Mouse (Mus musculus) embryonic fibroblast, embryonic 13.5 days (primary cell): Measurements from ENCODE around the gene Fastkd2. TPM values are rescaled to one million over a fixed set of nuclear protein-coding genes. Genes with fewer than 3 reads are reported as not detected.
A peak's percentile ranks its signal among the peaks of the same experiment; 100 is the strongest.

Experiments used
- H3K27ac ChIP-seq: 2 replicates; pipeline ENCODE4 v1.5.1; 2012; ENCODE audit warnings: low read length, control low read depth, inconsistent platforms; ENCODE audit not compliant: insufficient read depth
- H3K4me1 ChIP-seq: 2 replicates; pipeline ENCODE4 v1.6.1; 2011; ENCODE audit warnings: low read length; ENCODE audit not compliant: control insufficient read depth, insufficient read depth
- H3K4me3 ChIP-seq: 2 replicates; pipeline ENCODE4 v1.5.1; 2011; ENCODE audit warnings: mild to moderate bottlenecking, control low read depth, low read length; ENCODE audit not compliant: insufficient read depth
- CTCF ChIP-seq: IDR thresholded peaks from 2 replicates; pipeline ENCODE4 v1.5.1; 2011; ENCODE audit warnings: mild to moderate bottlenecking, control low read depth, low read length, moderate library complexity, borderline replicate concordance; ENCODE audit not compliant: insufficient read depth
- POLR2A ChIP-seq: IDR thresholded peaks from 2 replicates; pipeline ENCODE4 v1.6.1; 2011; ENCODE audit warnings: low read depth, mild to moderate bottlenecking, control low read depth, low read length, moderate library complexity
- polyA plus RNA-seq: library from polyadenylated mRNA; stranded (reverse); fragments of >200 nt; gene quantifications from 2 replicates; pipeline ENCODE4 v1.2.4, GENCODE M21; 2011; ENCODE audit warnings: low read depth; ENCODE audit not compliant: missing spikeins, insufficient read length

Fastkd2 gene
- polyA plus RNA-seq, 1 experiment = 26.1 TPM

DNA sequence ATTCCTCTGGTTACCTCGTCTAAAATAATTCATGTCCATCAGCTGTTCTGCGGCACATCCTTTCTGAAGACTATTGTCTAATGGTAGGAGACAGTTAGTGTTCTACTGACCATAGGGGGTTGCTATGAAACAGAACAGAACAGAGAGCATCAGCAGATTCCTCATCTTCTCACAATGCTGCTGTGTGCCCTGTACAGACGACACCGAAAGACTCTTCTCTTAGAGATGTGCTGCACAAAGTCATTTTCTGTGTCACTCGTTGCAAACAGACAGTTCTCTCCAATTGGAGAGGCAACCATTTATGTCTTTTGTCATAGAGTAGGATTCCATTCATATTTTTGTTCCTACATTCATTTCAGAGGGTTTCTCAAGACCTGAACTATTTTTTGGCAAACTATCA lies 38.8 kb downstream of the Fastkd2 start, which contains the start of gene 4933402D24Rik:
TSS of gene 4933402D24Rik (minus strand) at position 101 of the 400 bp plus-strand sequence.
- TF ChIP-seq CTCF = no peak
- no peak for TF ChIP-seq POLR2A
- Histone ChIP-seq H3K4me3 (no peak within 1 kb of the TSS), H3K4me1 (peaks cover 24% of the 10 kb centered on the region), H3K27ac (no peak within 1 kb of the TSS; the same call in 1 of the 2 replicates)

DNA sequence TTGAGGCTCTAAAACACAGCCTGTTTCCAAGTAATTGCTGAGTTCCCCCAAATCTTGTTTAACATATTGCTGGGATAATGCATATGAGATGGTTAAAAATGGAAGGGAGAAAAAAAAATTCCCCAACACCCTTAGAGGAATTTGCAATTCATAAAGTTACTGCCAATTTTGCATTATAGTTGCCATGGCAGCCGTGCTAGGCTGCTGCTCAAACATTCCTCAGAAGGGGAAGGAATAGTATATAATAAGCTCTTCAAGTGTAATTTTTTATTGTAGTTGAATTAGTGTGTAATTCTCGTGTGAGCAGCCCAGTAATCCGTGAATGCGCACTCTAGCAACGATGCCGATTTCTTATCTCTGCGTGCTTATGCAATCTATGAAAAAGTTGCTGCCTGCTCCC lies 39.9 kb downstream of the Fastkd2 start:
- TF ChIP-seq CTCF (no peak), POLR2A (no peak)
- Histone ChIP-seq H3K27ac (no peak overlapping the region), H3K4me1 (peaks cover 23% of the 10 kb centered on the region), H3K4me3 (no peak overlapping the region)

DNA sequence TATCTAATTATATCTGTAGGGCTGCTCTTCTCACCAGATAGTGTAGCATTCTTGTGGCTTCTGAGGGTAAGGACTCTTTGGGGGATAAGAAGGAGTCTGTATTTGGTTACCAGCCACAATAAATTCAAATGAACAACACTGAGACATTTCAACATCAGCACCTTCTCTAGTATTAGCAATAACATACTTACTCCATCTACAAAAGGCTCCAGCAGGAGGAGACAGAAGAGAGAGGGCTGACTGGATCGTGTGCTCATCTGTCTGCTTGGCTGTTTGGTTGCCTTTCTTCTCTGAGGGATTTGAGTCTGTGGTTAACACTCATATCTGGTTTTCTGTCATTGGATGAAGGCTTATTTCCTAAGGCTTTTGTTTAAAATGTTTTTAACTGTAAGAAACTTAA lies 46.0 kb downstream of the Fastkd2 start:
- TF ChIP-seq POLR2A = no peak
- TF ChIP-seq CTCF = no peak
- H3K4me1 ChIP-seq = peaks cover 11% of the 10 kb centered on the region
- H3K27ac ChIP-seq = peak overlapping the region; percentile 94
- H3K4me3 ChIP-seq = no peak overlapping the region

DNA sequence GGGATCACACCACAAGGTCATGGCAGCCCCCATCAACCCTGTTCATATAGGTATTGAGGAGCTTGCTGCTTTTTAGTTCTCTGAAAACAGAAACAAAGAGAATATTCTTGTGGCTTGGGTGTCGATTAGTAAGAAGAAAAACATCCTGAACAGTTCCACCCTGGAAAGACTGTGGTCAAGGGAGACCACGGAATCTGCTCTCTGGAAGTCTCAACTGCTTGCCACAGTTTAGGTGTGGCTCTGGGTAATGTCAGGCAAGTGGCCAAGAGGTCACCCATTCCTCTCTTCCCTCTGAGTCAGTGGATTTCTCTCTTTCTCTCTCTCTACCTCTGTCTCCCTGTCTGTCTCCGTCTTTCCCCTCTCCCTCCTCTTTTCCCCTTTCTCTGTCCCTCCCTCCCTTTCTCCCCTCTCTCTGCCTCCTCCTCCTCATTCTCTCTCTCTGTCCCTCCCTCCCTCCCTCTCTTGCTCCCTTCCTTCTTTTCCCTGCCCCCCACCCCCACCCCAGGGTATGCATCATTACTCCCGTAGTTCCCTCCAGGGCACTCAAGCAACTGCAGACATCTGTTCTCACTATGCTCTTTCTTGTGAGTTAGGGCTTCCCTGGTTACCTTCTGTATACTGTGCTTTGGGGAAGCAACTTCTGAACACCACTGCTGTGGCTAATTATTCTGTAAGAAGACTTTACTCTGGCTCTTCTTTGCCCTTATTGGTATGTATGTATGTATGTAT lies 46.7 kb downstream of the Fastkd2 start:
- no peak overlapping the region for H3K4me3 ChIP-seq
- H3K27ac ChIP-seq = peak overlapping the region; percentile 94
- TF ChIP-seq POLR2A (no peak), CTCF (no peak)
- peaks cover 11% of the 10 kb centered on the region for H3K4me1 ChIP-seq

DNA sequence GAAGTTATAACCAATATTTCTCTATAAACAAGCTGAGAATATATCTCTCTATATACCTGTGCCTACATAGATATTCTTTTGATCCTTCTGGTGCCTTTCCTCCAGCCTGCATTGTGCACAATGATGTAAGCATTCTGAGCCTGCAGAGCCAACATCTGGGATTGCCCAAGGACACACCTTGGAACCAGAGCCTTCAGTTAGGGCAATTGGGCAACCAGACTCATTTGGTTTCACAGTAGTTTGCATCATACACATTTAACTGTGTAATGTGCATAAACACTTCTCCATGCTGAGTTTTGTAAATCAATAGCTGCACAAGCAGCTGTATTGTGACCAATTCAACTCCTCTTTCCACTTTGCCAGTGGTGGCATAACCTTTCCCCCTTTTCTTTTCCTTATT lies 63.9 kb downstream of the Fastkd2 start:
- no peaks in the 10 kb centered on the region for H3K4me1 ChIP-seq

More for the DNA sequence above, 63.9 kb downstream of the Fastkd2 start:
- Histone ChIP-seq H3K4me3 (no peak overlapping the region), H3K27ac (no peak overlapping the region)
- TF ChIP-seq POLR2A (no peak), CTCF (no peak)

Other genes with a start within 250 kb of the Fastkd2 start
- gene Gm39653, start 114.6 kb upstream of the Fastkd2 start, polyA plus RNA-seq = not detected in 2 replicates
- gene Dytn, start 43.7 kb upstream of the Fastkd2 start, polyA plus RNA-seq = not detected in 2 replicates
- not detected in 2 replicates for gene Mdh1b, start 296 bp upstream of the Fastkd2 start, polyA plus RNA-seq
- not detected in 2 replicates for gene 4933402D24Rik, start 38.7 kb downstream of the Fastkd2 start, polyA plus RNA-seq